7 mouse cellular contexts compared by ENCODE assay signal in genomic region chr6:83142211-83142731, GRCm38 (mm10). TPM values are rescaled to one million over a fixed set of nuclear protein-coding genes. Genes with fewer than 3 reads are reported as not detected.
DNase-seq lines count a peak whose midpoint lies in the region; ATAC-seq and TF ChIP-seq lines count a peak whose summit lies in the region.

No protein-coding gene starts in this region.

- H3K9ac ChIP-seq in midbrain, embryonic 12.5 days (replicated peaks) = peak overlapping the region; percentile 70

- peaks cover 34% of the 10 kb centered on the region for H3K79me3 ChIP-seq in C2C12 (ENCODE audit: low read depth)

- H3K9me3 ChIP-seq in midbrain, embryonic 12.5 days = no peaks in the 10 kb centered on the region

- no peak overlapping the region for H3K27ac ChIP-seq in midbrain, embryonic 12.5 days (replicated peaks)

- peak overlapping the region; percentile 27 for H3K4me3 ChIP-seq in C2C12 (ENCODE audit: insufficient read depth, poor library complexity, severe bottlenecking)
- peak overlapping the region; percentile 37 for H3K4me3 ChIP-seq in midbrain, embryonic 12.5 days

- no peak for TF ChIP-seq CTCF in C2C12 (IDR thresholded peaks at IDR 0.05; ENCODE audit: control insufficient read depth, insufficient read depth, insufficient read length)

- peak overlapping the region; percentile 63 for H3K4me2 ChIP-seq in midbrain, embryonic 12.5 days (replicated peaks)

- DNase-seq in ES-CJ7 (ENCODE audit: low read depth, low spot score) = peak; percentile 58
- DNase-seq in kidney, postnatal 10 days = peak; percentile 48
- peak; percentile 32 for DNase-seq in telencephalon, adult 2 months (ENCODE audit: low read depth, low spot score)

- H3K27me3 ChIP-seq in C2C12 (ENCODE audit: control insufficient read depth, insufficient read depth, insufficient read length) = no peaks in the 10 kb centered on the region
- H3K27me3 ChIP-seq in midbrain, embryonic 12.5 days = peaks cover 23% of the 10 kb centered on the region

- 2% methylated on average over 39 of the region's 41 CpGs for WGBS in midbrain, embryonic 12.5 days

- peaks cover 33% of the 10 kb centered on the region for H3K4me1 ChIP-seq in midbrain, embryonic 12.5 days

- peaks cover 22% of the 10 kb centered on the region for H3K36me3 ChIP-seq in C2C12 (ENCODE audit: control insufficient read depth, insufficient read depth)
- peaks cover under 1% of the 10 kb centered on the region; the same call in 1 of the 2 replicates for H3K36me3 ChIP-seq in midbrain, embryonic 12.5 days

- peaks cover 87% of the 10 kb centered on the region for H3K79me2 ChIP-seq in C2C12 (ENCODE audit: control insufficient read depth, insufficient read depth)

- ATAC-seq in frontal cortex, adult (ENCODE audit: low TSS enrichment) = peak; percentile 55
- no peak for ATAC-seq in midbrain, embryonic 12.5 days (ENCODE audit: low FRiP score, low read depth)
- no peak; the same call in 1 of the 2 replicates for ATAC-seq in monocyte, adult 5-6 weeks (replicated peaks; ENCODE audit: insufficient number of reproducible peaks, low FRiP score, low TSS enrichment, poor library complexity, severe bottlenecking)

- H3ac ChIP-seq in C2C12 (ENCODE audit: control insufficient read depth, insufficient read length, low read depth) = peak overlapping the region; percentile 47

TF ChIP-seq in C2C12, 6 proteins besides CTCF, POLR2A, EP300 and RAD21:
- TF ChIP-seq USF1 (IDR thresholded peaks at IDR 0.05; ENCODE audit: low read depth) = peak; percentile 31
- no peak for TF ChIP-seq CEBPB (IDR thresholded peaks at IDR 0.05; ENCODE audit: low read depth)
- TF ChIP-seq MAX (IDR thresholded peaks at IDR 0.05) = peak; percentile 51
- TF ChIP-seq FOSL1 (IDR thresholded peaks at IDR 0.05; ENCODE audit: insufficient read depth, low read length, poor library complexity, severe bottlenecking) = no peak
- TF ChIP-seq MYOD1 (IDR thresholded peaks at IDR 0.05; ENCODE audit: control insufficient read depth, insufficient read length, low read depth) = no peak
- TF ChIP-seq MYOG (IDR thresholded peaks at IDR 0.05; ENCODE audit: control insufficient read depth, extremely low read depth, insufficient read length) = no peak
TF ChIP-seq in C2C12: peak in this region for 2.

RNA-seq across cellular contexts. Expression of gene Rtkn, which starts 7.0 kb away (rescaled TPM):
- 42.1 TPM for polyA plus RNA-seq in C2C12 (2012; fragmentation: generic; extraction: Trizol)
- 31.9 and 39.5 TPM in 2 replicates for polyA plus RNA-seq in midbrain, embryonic 12.5 days (2016; fragmentation: Nextera tagmentation; extraction: Ambion mirVana)
- total RNA-seq in monocyte, adult 5-6 weeks (2017) = 0.96 to 2.7 TPM (median 1.0 TPM) in 3 replicates

RNA-seq across cellular contexts. Expression of gene Wdr54, which starts 13.9 kb away (rescaled TPM):
- polyA plus RNA-seq in C2C12 (2012; fragmentation: generic; extraction: Trizol) = 9.5 TPM
- polyA plus RNA-seq in midbrain, embryonic 12.5 days (2016; fragmentation: Nextera tagmentation; extraction: Ambion mirVana) = 11.2 and 13.3 TPM in 2 replicates
- 0.11 to 0.29 TPM in 2 of 3 replicates, not detected in the other for total RNA-seq in monocyte, adult 5-6 weeks (2017)

RNA-seq across cellular contexts. Expression of gene 1700003E16Rik, which starts 13.9 kb away (rescaled TPM):
- 1.1 TPM for polyA plus RNA-seq in C2C12 (2012; fragmentation: generic; extraction: Trizol)
- polyA plus RNA-seq in midbrain, embryonic 12.5 days (2016; fragmentation: Nextera tagmentation; extraction: Ambion mirVana) = 2.6 and 2.7 TPM in 2 replicates
- total RNA-seq in monocyte, adult 5-6 weeks (2017) = 0.48 TPM in 1 of 3 replicates, not detected in the others

RNA-seq across cellular contexts. Expression of gene Ino80b, which starts 17.0 kb away (rescaled TPM):
- polyA plus RNA-seq in C2C12 (2012; fragmentation: generic; extraction: Trizol) = 33.6 TPM
- polyA plus RNA-seq in midbrain, embryonic 12.5 days (2016; fragmentation: Nextera tagmentation; extraction: Ambion mirVana) = 18.4 and 19.4 TPM in 2 replicates
- total RNA-seq in monocyte, adult 5-6 weeks (2017) = 25.0 to 53.9 TPM (median 41.3 TPM) in 3 replicates

RNA-seq across cellular contexts. Expression of gene Wbp1, which starts 20.9 kb away (rescaled TPM):
- 82.4 TPM for polyA plus RNA-seq in C2C12 (2012; fragmentation: generic; extraction: Trizol)
- 210 and 223 TPM in 2 replicates for polyA plus RNA-seq in midbrain, embryonic 12.5 days (2016; fragmentation: Nextera tagmentation; extraction: Ambion mirVana)
- total RNA-seq in monocyte, adult 5-6 weeks (2017) = 45.0 to 60.1 TPM (median 53.4 TPM) in 3 replicates
